Mouse (Mus musculus) naive thymus-derived CD4-positive, alpha-beta T cell, adult 5 months (primary cell): ENCODE measurements around the gene Sat2. TPM values are rescaled to one million over a fixed set of nuclear protein-coding genes. Genes with fewer than 3 reads are reported as not detected.

Source experiments
- polyA plus RNA-seq: library from polyadenylated mRNA; unstranded; fragments of 100-300 nt; shearing (Covaris generic); gene quantifications from one replicate; pipeline ENCODE4 v1.2.1, GENCODE M21; 2017

Sat2 gene
- polyA plus RNA-seq: not detected

DNA sequence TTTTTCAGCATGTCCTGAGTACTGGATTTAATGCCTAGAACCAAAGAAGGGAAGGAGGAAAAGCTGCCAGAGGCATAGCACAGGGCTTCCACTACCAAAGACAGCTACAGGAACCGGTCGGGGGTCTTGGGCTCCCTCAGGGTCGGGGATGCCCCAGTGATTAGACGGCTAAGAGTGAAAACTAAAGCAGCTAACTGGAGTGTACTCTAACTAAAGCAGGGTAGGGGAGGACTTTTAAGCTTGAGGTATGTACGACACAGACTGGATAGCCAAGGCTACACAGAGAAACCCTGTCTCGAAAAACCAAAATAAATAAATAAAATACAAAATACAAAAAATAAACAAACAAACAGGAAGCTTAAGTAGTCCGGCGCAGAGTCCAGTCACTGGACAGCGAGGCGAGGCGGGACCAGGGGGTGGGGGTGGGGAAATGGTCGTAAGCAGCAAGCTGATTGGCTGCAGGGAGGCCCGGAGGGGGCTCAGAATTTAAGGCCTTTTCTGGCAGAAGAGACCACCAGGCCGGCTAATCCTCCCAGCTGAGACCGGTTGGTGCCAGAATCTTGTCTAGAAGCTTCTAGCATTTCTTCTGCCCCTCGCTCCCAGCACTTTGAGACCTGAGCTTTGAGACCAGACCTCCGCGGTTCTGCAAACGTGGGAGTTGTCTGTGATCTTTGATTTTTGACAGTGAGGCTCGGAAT is at the start of gene Sat2:
Gene Sat2 (plus strand): TSS at position 454 of the 698 bp plus-strand sequence.

DNA sequence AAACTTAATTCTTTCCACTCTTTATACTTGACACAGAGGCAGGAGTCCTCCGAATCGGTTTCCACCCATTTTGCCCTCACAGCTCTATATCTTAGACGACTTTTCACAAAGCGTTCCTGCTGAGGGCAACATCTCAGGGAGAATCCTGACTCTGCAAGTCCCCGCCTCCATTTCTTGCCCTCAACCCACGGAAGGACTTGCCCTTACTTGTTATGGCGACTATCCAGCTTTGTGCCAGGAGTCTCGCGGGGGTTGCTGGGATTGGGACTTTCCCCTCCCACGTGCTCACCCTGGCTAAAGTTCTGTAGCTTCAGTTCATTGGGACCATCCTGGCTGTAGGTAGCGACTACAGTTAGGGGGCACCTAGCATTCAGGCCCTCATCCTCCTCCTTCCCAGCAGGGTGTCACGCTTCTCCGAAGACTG is 41.7 kb upstream of the Sat2 start, which contains the start of the genes Wrap53 and Trp53:
Gene Wrap53 (minus strand): TSS at position 165 of the 424 bp plus-strand sequence.
Gene Trp53 (plus strand): TSS at position 269 of the 424 bp plus-strand sequence.

GRCm38 (mm10) chr11:69605726-69606490 is 15.9 kb upstream of the Sat2 start, which contains the start of gene Atp1b2:
Gene Atp1b2 (minus strand): TSS chr11:69605942.

GRCm38 (mm10) chr11:69617805-69618204 is 4.0 kb upstream of the Sat2 start, which contains the start of gene Shbg:
Gene Shbg (minus strand): TSS chr11:69617905.

DNA sequence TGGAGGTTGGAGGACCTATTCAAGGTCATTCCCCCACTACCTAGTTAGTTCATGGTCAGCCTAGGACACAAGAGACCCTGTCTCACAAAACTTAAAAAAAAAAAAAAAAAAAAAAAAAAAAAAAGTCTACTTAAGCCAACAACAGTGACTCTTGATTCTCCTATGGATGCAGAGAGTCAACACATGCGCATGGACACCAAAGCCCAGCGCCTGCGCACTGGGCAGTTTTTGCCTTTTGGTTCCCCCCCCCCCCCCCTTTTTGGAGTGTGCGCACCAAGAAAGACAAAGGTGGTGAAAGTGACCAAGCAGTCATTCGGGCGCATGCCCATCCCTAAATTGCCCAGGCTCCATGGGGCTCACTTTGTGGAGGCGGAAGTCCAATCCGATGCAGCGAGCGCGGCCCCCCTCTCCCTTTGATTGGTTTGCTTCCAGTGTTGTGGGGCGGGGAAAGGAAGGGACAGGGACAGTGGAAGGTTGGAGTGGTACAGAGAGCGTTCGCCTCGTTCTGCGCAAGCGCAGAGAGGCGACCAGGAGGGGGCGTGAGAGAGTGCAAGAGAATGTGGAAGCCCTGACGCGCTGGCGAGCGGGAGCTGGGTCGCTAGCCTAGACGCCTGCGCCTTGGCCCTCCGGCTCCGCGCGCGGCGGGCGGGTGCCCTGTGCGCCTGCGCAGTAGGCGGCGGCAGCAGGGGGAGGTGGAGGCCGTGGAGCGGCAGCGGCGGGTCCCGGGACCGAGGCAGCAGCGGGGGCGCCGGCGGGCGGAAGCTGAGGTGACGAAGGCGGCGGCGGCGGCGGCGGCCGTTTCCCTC is 10.7 kb downstream of the Sat2 start, which contains the start of gene Fxr2:
Gene Fxr2 (plus strand): TSS at position 707 of the 806 bp plus-strand sequence.

GRCm38 (mm10) chr11:69655264-69656064 is 33.6 kb downstream of the Sat2 start, which contains the start of gene Sox15:
Gene Sox15 (plus strand): TSS chr11:69655314.

GRCm38 (mm10) chr11:69662213-69662966 is 40.6 kb downstream of the Sat2 start, which contains the start of gene Mpdu1:
Gene Mpdu1 (minus strand): TSS chr11:69662642.

DNA sequence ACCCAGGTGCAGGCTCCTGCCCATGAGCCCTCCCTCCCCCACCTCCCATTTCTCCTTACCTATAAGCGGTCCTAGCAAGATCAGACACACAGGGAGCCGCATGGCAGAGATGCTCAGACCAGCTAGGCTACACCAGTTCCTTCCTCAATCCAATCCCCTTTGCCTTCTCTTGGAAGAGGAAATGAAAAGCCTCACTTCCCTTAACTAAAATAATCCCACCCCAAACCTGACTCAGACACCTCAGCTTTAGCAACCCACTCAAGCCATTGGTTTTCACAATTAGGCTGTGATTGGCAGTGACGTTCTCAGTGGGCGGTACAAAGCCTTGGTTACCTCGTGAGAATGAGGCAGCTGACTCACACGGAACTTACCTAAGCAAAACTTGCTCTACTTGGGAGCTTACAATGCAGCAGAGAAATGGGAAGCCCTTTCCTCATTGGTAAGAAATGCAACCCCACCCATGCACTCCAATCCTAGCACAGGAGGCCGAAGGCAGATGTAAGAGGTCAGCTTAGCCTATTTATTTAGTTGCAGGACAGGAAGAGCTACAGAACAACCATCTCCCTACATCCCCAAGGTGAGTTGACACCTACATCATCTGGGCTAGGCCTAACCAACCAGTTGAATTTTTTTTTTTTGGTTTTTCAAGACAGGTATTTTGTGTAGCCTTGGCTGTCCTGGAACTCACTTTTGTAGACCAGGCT is 44.3 kb downstream of the Sat2 start, which contains the start of gene Cd68:
Gene Cd68 (minus strand): TSS at position 193 of the 704 bp plus-strand sequence.

DNA sequence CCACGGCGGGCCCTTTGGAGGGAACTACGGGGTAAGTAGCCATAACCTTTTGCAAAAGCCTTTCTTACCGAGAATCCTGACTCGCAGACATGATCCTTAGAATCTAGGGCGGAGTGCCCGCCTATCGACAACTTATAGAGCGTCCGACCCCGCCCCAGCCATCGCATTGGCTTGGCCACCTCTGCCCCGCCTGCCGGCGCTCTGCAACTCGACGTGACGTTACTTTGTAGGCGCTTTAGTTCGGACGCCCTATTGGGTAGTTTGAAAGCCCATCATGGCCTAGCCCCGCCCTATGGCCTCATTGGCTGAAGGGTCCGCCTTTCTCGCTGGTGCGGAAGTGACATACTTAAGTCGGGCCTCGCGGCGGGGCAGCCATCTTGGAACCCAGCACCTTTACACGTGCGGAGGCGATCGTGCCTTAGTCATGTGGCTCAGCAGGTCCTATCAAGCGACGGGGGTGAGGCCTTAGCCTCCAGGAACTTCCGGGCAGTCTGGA is 50.4 kb downstream of the Sat2 start, which contains the start of gene Eif4a1:
Gene Eif4a1 (minus strand): TSS at position 213 of the 496 bp plus-strand sequence.

Other genes with a start within 250 kb of the Sat2 start
- gene Naa38, start 226.5 kb upstream of the Sat2 start, polyA plus RNA-seq: 52.5 TPM
- 23.4 TPM for gene Cyb5d1, start 226.4 kb upstream of the Sat2 start, polyA plus RNA-seq
- 1.2 TPM for gene Tmem88, start 223.8 kb upstream of the Sat2 start, polyA plus RNA-seq
- 16.0 TPM for gene Kdm6b, start 208.3 kb upstream of the Sat2 start, polyA plus RNA-seq
- gene Dnah2, start 72.9 kb upstream of the Sat2 start, polyA plus RNA-seq: 0.02 TPM
- 0.11 TPM for gene Efnb3, start 61.8 kb upstream of the Sat2 start, polyA plus RNA-seq
- 14.9 TPM for gene Wrap53, start 41.8 kb upstream of the Sat2 start, polyA plus RNA-seq
- gene Trp53, start 41.7 kb upstream of the Sat2 start, polyA plus RNA-seq: 212 TPM
- gene Atp1b2, start 16.1 kb upstream of the Sat2 start, polyA plus RNA-seq: not detected
- not detected for gene Shbg, start 4.1 kb upstream of the Sat2 start, polyA plus RNA-seq
- 73.2 TPM for gene Fxr2, start 11.0 kb downstream of the Sat2 start, polyA plus RNA-seq
- not detected for gene Sox15, start 33.3 kb downstream of the Sat2 start, polyA plus RNA-seq
- 49.4 TPM for gene Mpdu1, start 40.6 kb downstream of the Sat2 start, polyA plus RNA-seq
- gene Cd68, start 44.1 kb downstream of the Sat2 start, polyA plus RNA-seq: 2.1 TPM
- gene Eif4a1, start 50.4 kb downstream of the Sat2 start, polyA plus RNA-seq: 703 TPM
- gene Senp3, start 60.1 kb downstream of the Sat2 start, polyA plus RNA-seq: 41.7 TPM
- gene Tnfsf13, start 63.8 kb downstream of the Sat2 start, polyA plus RNA-seq: not detected
- gene Tnfsf12, start 73.8 kb downstream of the Sat2 start, polyA plus RNA-seq: not detected
- not detected for gene Tnfsfm13, start 74.1 kb downstream of the Sat2 start, polyA plus RNA-seq
- 56.9 TPM for gene Polr2a, start 136.6 kb downstream of the Sat2 start, polyA plus RNA-seq
- gene Slc35g3, start 139.9 kb downstream of the Sat2 start, polyA plus RNA-seq: not detected
- 8.0 TPM for gene Zbtb4, start 143.9 kb downstream of the Sat2 start, polyA plus RNA-seq
- 2.2 TPM for gene Chrnb1, start 173.9 kb downstream of the Sat2 start, polyA plus RNA-seq
- not detected for gene Fgf11, start 179.8 kb downstream of the Sat2 start, polyA plus RNA-seq
- gene Tmem102, start 183.6 kb downstream of the Sat2 start, polyA plus RNA-seq: not detected
- not detected for gene Gm39566, start 193.3 kb downstream of the Sat2 start, polyA plus RNA-seq
- gene Spem2, start 196.4 kb downstream of the Sat2 start, polyA plus RNA-seq: not detected
- not detected for gene Spem1, start 200.2 kb downstream of the Sat2 start, polyA plus RNA-seq
- gene Nlgn2, start 215.8 kb downstream of the Sat2 start, polyA plus RNA-seq: 0.09 TPM
- gene Tmem256, start 216.5 kb downstream of the Sat2 start, polyA plus RNA-seq: 27.8 TPM
- 18.0 TPM for gene Plscr3, start 224.4 kb downstream of the Sat2 start, polyA plus RNA-seq
- not detected for gene Tnk1, start 236.7 kb downstream of the Sat2 start, polyA plus RNA-seq